Mouse (Mus musculus): ENCODE measurements around the gene Vgll4. TPM values are rescaled to one million over a fixed set of nuclear protein-coding genes. Genes with fewer than 3 reads are reported as not detected.

Gene Vgll4
- polyA plus RNA-seq, 1 experiment from 2014 or later = 51.6 TPM

DNA sequence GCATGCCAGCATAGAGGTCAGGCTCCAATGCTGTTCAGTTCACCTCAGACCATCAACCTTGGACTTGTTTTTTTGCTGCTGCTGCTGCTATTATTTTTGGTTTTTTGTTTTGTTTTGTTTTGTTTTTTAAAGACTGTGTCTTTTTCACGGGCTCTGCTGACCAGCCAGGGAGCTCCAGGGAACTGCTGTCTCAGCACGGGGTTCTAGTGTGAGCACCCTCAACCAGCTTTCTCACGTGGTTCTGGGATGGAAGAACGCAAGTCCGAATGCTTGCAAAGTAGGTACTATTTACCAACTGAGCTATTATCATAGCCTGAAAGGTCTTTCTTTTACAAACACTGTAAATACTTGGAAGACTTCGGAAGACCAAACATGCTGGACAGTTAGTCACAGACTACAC is 93.2 kb downstream of the Vgll4 start:
- Histone ChIP-seq H3K36me3 (ENCODE audit: control insufficient read depth, insufficient read depth, low read length) (no peaks in the 10 kb centered on the region), H3K9me3 (replicated peaks; ENCODE audit: control insufficient read depth, low read length) (no peaks in the 10 kb centered on the region), H3K27me3 (ENCODE audit: control insufficient read depth, insufficient read depth, low read length) (no peaks in the 10 kb centered on the region), H3K4me2 (no peak overlapping the region), H3K27ac (ENCODE audit: low read depth, low read length) (peak overlapping the region; percentile 96; the same call in 1 of the 2 replicates), H3K9ac (ENCODE audit: low read depth, low read length) (no peak overlapping the region), H3K4me3 (ENCODE audit: low read depth, low read length) (no peak overlapping the region), H3K4me1 (ENCODE audit: control insufficient read depth, insufficient read depth, low read length) (peaks cover 86% of the 10 kb centered on the region)
- no peak for ATAC-seq (replicated peaks; ENCODE audit: insufficient number of reproducible peaks, low FRiP score, low TSS enrichment)
- WGBS (ENCODE audit: insufficient replicate concordance) = 77% methylated on average over 6 of the region's 6 CpGs

DNA sequence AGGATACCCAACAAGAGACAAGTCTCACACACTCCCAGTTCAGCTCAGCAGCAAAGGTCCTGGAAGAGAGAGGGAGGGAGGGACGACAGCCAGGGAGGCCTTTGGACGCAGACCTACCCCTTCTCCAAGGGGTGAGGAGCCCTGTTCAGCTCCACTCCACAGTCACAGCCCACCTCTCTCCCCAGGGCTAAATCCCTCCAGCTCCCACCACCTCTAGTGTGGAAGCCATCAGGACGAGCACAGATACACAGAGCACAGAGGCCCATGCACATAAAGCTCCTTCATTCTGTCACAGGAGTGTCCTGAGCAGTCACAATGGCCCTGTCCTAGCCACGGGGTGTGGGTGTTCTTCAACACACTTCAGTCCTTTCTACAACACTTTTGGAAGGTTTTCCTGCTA is 93.8 kb downstream of the Vgll4 start:
- 22% methylated on average over 4 of the region's 4 CpGs for WGBS (ENCODE audit: insufficient replicate concordance)
- H3K4me3 ChIP-seq (ENCODE audit: low read depth, low read length) = no peak overlapping the region
- no peaks in the 10 kb centered on the region for H3K36me3 ChIP-seq (ENCODE audit: control insufficient read depth, insufficient read depth, low read length)
- peak overlapping the region; percentile 96 for H3K27ac ChIP-seq (ENCODE audit: low read depth, low read length)
- H3K9ac ChIP-seq (ENCODE audit: low read depth, low read length) = peak overlapping the region; percentile 23; the same call in 1 of the 2 replicates
- H3K9me3 ChIP-seq (replicated peaks; ENCODE audit: control insufficient read depth, low read length) = no peaks in the 10 kb centered on the region
- H3K4me2 ChIP-seq = no peak overlapping the region
- ATAC-seq (replicated peaks; ENCODE audit: insufficient number of reproducible peaks, low FRiP score, low TSS enrichment) = no peak
- H3K27me3 ChIP-seq (ENCODE audit: control insufficient read depth, insufficient read depth, low read length) = no peaks in the 10 kb centered on the region
- H3K4me1 ChIP-seq (ENCODE audit: control insufficient read depth, insufficient read depth, low read length) = peaks cover 83% of the 10 kb centered on the region

DNA sequence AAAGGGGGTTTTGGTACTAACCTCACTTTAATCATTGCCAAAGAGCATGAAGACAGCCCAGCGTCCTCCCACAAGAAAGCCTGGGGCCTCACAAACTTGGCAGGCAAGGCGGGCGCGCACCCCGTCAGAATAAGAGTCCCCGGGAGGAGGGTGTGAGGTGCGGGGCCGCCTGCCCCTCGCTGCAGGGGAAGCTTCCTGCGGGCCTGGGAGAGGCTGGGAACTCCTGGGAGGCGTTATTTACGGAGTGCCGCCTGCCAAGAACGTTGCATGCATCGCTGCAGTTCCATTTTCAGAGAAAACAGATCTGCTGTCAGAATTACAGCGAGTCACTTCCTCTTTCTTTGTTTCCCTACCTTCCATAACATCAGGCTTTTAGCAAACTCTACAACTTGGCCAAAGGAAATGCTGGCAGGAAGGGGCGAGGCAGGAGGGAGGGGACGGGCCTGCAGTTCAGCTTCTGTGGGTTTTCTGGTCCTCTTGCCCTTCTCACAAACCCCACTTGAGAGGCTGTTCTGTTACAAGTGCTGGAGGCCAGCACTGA is 94.7 kb downstream of the Vgll4 start:
- Histone ChIP-seq H3K27me3 (ENCODE audit: control insufficient read depth, insufficient read depth, low read length) (no peaks in the 10 kb centered on the region), H3K4me2 (peak overlapping the region; percentile 94), H3K4me1 (ENCODE audit: control insufficient read depth, insufficient read depth, low read length) (peaks cover 78% of the 10 kb centered on the region), H3K4me3 (ENCODE audit: low read depth, low read length) (peak overlapping the region; percentile 54), H3K9me3 (replicated peaks; ENCODE audit: control insufficient read depth, low read length) (no peaks in the 10 kb centered on the region), H3K27ac (ENCODE audit: low read depth, low read length) (peak overlapping the region; percentile 96), H3K36me3 (ENCODE audit: control insufficient read depth, insufficient read depth, low read length) (no peaks in the 10 kb centered on the region), H3K9ac (ENCODE audit: low read depth, low read length) (peak overlapping the region; percentile 82)
- peak; percentile 79 for ATAC-seq (replicated peaks; ENCODE audit: insufficient number of reproducible peaks, low FRiP score, low TSS enrichment)
- WGBS (ENCODE audit: insufficient replicate concordance) = under 1% methylated on average over 18 of the region's 18 CpGs

DNA sequence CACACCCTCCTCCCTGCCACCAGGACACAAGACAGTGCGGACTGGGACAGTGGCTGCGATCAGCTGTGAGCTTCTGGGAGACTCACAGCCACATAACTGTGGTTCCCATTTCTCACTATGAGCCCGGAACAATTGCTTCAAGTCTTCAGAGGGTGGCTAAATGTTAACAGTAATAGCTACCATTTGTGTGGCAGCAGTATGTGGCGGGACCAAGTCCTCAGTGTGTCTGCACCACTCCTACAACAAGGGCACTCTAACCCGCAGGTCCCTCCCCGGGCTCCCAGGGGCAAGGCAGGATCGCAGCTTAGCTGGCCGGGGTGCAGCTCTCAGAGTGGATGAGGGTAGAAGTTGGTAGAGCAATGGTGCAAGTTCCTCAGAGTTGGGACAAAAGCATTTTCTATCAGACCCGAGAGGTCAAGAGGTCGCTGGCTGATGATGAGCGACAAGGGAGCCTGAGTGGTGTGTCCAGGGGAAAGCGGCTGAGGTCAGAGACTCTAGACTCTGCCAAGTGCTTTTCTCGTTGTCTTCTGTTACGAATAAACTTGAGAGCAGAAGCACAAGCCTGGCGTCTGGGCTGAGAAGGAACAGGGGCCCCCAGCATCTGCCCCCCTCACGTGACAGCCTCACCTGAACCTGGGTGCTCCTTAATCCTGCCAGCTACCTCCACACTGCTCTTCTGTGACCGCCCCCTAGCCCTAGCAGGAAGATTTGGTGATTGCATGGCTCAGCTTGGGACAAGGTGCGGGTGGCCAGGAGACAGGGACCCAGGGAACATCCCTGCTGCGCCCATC is 95.5 kb downstream of the Vgll4 start:
- Histone ChIP-seq H3K27me3 (ENCODE audit: control insufficient read depth, insufficient read depth, low read length) (no peaks in the 10 kb centered on the region), H3K9ac (ENCODE audit: low read depth, low read length) (peak overlapping the region; percentile 82), H3K4me1 (ENCODE audit: control insufficient read depth, insufficient read depth, low read length) (peaks cover 80% of the 10 kb centered on the region), H3K4me2 (peak overlapping the region; percentile 94), H3K4me3 (ENCODE audit: low read depth, low read length) (peak overlapping the region; percentile 54), H3K36me3 (ENCODE audit: control insufficient read depth, insufficient read depth, low read length) (no peaks in the 10 kb centered on the region), H3K27ac (ENCODE audit: low read depth, low read length) (peak overlapping the region; percentile 96), H3K9me3 (replicated peaks; ENCODE audit: control insufficient read depth, low read length) (no peaks in the 10 kb centered on the region)
- ATAC-seq (replicated peaks; ENCODE audit: insufficient number of reproducible peaks, low FRiP score, low TSS enrichment) = peak; percentile 32; the same call in 1 of the 2 replicates
- 16% methylated on average over 19 of the region's 19 CpGs for WGBS (ENCODE audit: insufficient replicate concordance)

- H3K4me1 ChIP-seq (ENCODE audit: control insufficient read depth, insufficient read depth, low read length) = peaks cover 80% of the 10 kb centered on the region
- peak overlapping the region; percentile 54 for H3K4me3 ChIP-seq (ENCODE audit: low read depth, low read length)
- peak overlapping the region; percentile 96 for H3K27ac ChIP-seq (ENCODE audit: low read depth, low read length)
- H3K36me3 ChIP-seq (ENCODE audit: control insufficient read depth, insufficient read depth, low read length) = no peaks in the 10 kb centered on the region
- no peaks in the 10 kb centered on the region for H3K27me3 ChIP-seq (ENCODE audit: control insufficient read depth, insufficient read depth, low read length)
- peak overlapping the region; percentile 94 for H3K4me2 ChIP-seq
- H3K9me3 ChIP-seq (replicated peaks; ENCODE audit: control insufficient read depth, low read length) = no peaks in the 10 kb centered on the region
- no peak for ATAC-seq (replicated peaks; ENCODE audit: insufficient number of reproducible peaks, low FRiP score, low TSS enrichment)
- whole genome bisulfite sequencing (ENCODE audit: insufficient replicate concordance) = 77% methylated on average over 3 of the region's 3 CpGs
- H3K9ac ChIP-seq (ENCODE audit: low read depth, low read length) = peak overlapping the region; percentile 82
Measured at GRCm38 (mm10) chr6:114873808-114874137, 96.0 kb downstream of the Vgll4 start.

- Histone ChIP-seq H3K27me3 (ENCODE audit: control insufficient read depth, insufficient read depth, low read length) (no peaks in the 10 kb centered on the region), H3K4me2 (no peak overlapping the region), H3K4me1 (ENCODE audit: control insufficient read depth, insufficient read depth, low read length) (peaks cover 69% of the 10 kb centered on the region), H3K36me3 (ENCODE audit: control insufficient read depth, insufficient read depth, low read length) (no peaks in the 10 kb centered on the region), H3K27ac (ENCODE audit: low read depth, low read length) (no peak overlapping the region), H3K9ac (ENCODE audit: low read depth, low read length) (no peak overlapping the region), H3K4me3 (ENCODE audit: low read depth, low read length) (no peak overlapping the region), H3K9me3 (replicated peaks; ENCODE audit: control insufficient read depth, low read length) (no peaks in the 10 kb centered on the region)
- no peak for ATAC-seq (replicated peaks; ENCODE audit: insufficient number of reproducible peaks, low FRiP score, low TSS enrichment)
- 85% methylated on average over 14 of the region's 14 CpGs for WGBS (ENCODE audit: insufficient replicate concordance)
Measured at GRCm38 (mm10) chr6:114871010-114871660, 98.7 kb downstream of the Vgll4 start.

DNA sequence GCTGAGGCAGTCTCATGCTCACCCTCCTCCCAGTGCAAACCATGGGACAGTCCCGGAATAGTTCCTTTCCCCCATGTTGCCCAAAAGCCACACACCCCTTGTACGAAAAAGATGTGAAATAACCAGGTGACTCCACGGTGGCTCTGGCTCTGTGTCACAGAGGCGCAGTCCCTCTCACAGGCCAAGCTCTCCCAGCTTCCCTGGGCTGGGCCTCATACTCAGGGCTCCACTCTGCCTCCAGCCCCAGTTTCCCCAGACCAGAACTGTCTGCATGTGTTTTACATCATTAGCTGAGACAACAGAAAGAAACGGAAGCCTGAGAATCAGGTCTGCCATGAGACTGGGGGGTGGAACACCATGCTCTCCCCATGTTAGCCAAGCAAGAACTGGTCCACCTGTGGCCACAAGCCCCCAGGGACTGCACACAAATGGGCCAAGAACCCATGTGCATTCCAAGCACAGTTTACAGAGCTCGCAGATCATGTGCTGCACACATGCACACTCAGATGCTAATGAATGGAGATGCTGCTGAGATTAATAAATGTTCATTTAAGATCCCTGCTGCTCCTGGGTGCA is 100.2 kb downstream of the Vgll4 start:
- H3K4me3 ChIP-seq (ENCODE audit: low read depth, low read length) = no peak overlapping the region
- WGBS (ENCODE audit: insufficient replicate concordance) = 74% methylated on average over 6 of the region's 6 CpGs
- no peaks in the 10 kb centered on the region for H3K9me3 ChIP-seq (replicated peaks; ENCODE audit: control insufficient read depth, low read length)
- peak overlapping the region; percentile 43; the same call in 1 of the 2 replicates for H3K9ac ChIP-seq (ENCODE audit: low read depth, low read length)
- no peaks in the 10 kb centered on the region for H3K27me3 ChIP-seq (ENCODE audit: control insufficient read depth, insufficient read depth, low read length)
- ATAC-seq (replicated peaks; ENCODE audit: insufficient number of reproducible peaks, low FRiP score, low TSS enrichment) = no peak
- H3K4me2 ChIP-seq = no peak overlapping the region
- H3K36me3 ChIP-seq (ENCODE audit: control insufficient read depth, insufficient read depth, low read length) = no peaks in the 10 kb centered on the region
- peaks cover 62% of the 10 kb centered on the region for H3K4me1 ChIP-seq (ENCODE audit: control insufficient read depth, insufficient read depth, low read length)
- 0 out of 2 replicates have a peak overlapping the region, but pooled peaks have one; percentile 15 for H3K27ac ChIP-seq (ENCODE audit: low read depth, low read length)

- H3K9ac ChIP-seq (ENCODE audit: low read depth, low read length) = no peak overlapping the region
- H3K4me3 ChIP-seq (ENCODE audit: low read depth, low read length) = no peak overlapping the region
- WGBS (ENCODE audit: insufficient replicate concordance) = 87% methylated on average over 7 of the region's 7 CpGs
- ATAC-seq (replicated peaks; ENCODE audit: insufficient number of reproducible peaks, low FRiP score, low TSS enrichment) = no peak
- H3K27ac ChIP-seq (ENCODE audit: low read depth, low read length) = no peak overlapping the region
- no peaks in the 10 kb centered on the region for H3K9me3 ChIP-seq (replicated peaks; ENCODE audit: control insufficient read depth, low read length)
- peaks cover 52% of the 10 kb centered on the region for H3K4me1 ChIP-seq (ENCODE audit: control insufficient read depth, insufficient read depth, low read length)
- H3K4me2 ChIP-seq = no peak overlapping the region
- H3K27me3 ChIP-seq (ENCODE audit: control insufficient read depth, insufficient read depth, low read length) = no peaks in the 10 kb centered on the region
- no peaks in the 10 kb centered on the region for H3K36me3 ChIP-seq (ENCODE audit: control insufficient read depth, insufficient read depth, low read length)
Measured at GRCm38 (mm10) chr6:114868656-114869055, 101.1 kb downstream of the Vgll4 start.

Measured in heart, embryonic 11.5 days (tissue).